Mouse (Mus musculus) layer of hippocampus, adult 2 months (tissue): Measurements from ENCODE around the gene Pigm. TPM values are rescaled to one million over a fixed set of nuclear protein-coding genes. Genes with fewer than 3 reads are reported as not detected.

Source experiments
- DNase-seq, 2 experiments: peaks; one replicate each; pipeline ENCODE4 v3.0.0; 2022; ENCODE audit warnings: low spot score in 2 of 2
- H3K27ac ChIP-seq: fragments of 200-600 bp; 2 replicates; pipeline ENCODE4 v1.8.1; 2022
- H3K4me3 ChIP-seq: fragments of 200-600 bp; 2 replicates; pipeline ENCODE4 v1.8.1; 2022; ENCODE audit warnings: mild to moderate bottlenecking
- CTCF ChIP-seq: fragments of 200-600 bp; conservative IDR thresholded peaks from 2 replicates; pipeline ENCODE4 v1.8.1; 2022; ENCODE audit warnings: antibody characterized with exemption, mild to moderate bottlenecking, moderate library complexity
- total RNA-seq, 2 experiments: library from RNA; stranded (reverse); gene quantifications; 2 replicates each; pipeline ENCODE4 v1.2.3; 2021

Gene Pigm
- total RNA-seq, 2 experiments from 2014 or later, result 8.3 to 9.2 TPM

DNA sequence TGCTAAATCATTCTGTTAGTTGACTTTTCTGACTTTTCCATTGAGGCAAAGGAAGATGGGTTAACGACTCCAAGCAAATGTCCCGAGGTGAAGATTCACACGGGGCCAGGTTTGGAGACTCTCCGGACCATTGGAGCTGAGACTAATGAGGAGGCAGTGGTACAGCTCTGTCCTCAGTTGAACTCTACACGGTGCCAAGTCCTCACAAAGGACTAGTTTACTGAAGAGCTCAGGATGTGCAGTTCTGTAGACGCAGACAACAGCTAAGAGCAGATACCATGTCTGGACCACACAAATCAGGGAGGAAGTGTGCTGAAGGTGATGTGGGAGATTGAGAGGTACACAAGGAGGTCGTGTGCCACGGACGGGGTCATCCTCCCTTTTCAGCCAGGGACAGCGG, 18.0 kb upstream of the Pigm start:
- no peak for DNase-seq
- Histone ChIP-seq H3K27ac (peak overlapping the region; percentile 70), H3K4me3 (no peak overlapping the region)
- TF ChIP-seq CTCF, result no peak

DNA sequence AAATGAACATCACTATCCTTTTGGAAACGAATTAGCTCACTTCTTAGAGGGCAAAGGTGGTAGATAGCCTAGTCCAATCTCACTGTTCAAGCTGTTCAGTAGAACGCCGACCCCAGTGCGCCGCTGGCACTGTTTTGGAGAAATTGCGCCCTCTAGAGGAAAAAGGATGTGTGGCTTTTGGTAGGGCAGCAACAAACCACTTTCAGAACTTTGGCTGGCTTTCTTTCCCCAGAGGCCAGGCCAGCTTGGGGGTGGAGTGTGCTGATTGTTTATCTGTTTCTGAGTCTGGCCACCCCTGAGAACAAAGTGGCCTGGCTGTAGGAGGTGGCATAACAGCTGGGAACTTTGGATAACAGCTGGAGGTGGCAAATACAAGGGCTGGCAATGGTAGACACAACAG, 11.7 kb upstream of the Pigm start:
- Histone ChIP-seq H3K27ac (peak overlapping the region; percentile 73; the same call in 1 of the 2 replicates), H3K4me3 (no peak overlapping the region)
- DNase-seq, result peak; percentile 67 to 78
- TF ChIP-seq CTCF, result peak; percentile 92

DNA sequence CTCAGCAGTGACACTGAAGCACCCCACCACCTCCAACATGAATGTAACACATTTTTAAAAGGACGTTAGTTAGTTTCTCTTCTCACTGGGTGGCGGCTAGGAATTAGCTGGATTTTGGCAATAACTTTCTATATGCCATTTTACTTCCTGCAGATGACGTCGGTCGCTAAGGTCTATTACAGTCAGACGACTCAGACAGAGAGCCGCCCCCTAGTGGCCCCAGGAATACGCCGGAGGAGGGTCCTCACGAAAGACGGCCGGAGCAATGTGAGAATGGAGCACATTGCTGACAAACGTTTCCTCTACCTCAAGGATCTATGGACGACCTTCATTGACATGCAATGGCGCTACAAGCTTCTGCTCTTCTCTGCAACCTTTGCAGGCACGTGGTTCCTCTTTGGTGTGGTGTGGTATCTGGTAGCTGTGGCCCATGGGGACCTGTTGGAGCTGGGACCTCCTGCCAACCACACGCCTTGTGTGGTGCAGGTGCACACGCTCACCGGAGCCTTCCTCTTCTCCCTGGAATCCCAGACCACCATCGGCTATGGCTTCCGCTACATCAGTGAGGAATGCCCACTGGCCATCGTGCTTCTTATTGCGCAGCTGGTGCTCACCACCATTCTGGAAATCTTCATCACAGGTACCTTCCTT, 7.5 kb upstream of the Pigm start:
- H3K27ac ChIP-seq, result no peak overlapping the region
- DNase-seq, result no peak

DNA sequence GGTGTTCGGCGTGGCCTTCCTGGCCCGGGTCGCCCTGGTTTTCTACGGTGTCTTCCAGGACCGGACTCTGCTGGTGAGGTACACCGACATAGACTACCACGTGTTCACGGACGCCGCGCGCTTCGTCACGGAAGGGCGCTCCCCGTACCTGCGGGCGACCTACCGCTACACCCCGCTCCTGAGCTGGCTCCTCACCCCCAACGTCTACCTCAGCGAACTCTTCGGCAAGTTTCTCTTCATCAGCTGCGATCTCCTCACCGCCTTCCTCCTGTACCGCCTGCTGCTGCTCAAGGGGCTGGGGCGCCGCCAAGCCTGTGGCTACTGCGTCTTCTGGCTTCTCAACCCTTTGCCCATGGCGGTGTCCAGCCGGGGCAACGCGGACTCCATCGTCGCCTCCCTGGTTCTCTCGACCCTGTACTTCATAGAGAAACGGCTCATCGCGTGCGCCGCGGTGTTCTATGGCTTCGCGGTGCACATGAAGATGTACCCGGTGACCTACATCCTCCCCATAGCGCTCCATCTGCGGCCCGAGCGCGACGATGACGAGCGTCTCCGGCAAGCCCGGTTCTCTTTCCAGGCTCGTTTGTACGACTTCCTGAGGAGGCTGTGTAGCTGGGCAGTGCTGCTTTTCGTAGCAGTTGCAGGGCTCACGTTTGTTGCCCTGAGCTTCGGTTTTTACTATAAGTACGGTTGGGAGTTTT, 562 bp downstream of the Pigm start:
- Histone ChIP-seq H3K4me3 (peak overlapping the region; percentile 93), H3K27ac (peak overlapping the region; percentile 91)
- no peak for DNase-seq
- no peak for TF ChIP-seq CTCF

More for the DNA sequence above, 7.5 kb upstream of the Pigm start:
- H3K4me3 ChIP-seq, result no peak overlapping the region
- peak; percentile 81 for TF ChIP-seq CTCF

DNA sequence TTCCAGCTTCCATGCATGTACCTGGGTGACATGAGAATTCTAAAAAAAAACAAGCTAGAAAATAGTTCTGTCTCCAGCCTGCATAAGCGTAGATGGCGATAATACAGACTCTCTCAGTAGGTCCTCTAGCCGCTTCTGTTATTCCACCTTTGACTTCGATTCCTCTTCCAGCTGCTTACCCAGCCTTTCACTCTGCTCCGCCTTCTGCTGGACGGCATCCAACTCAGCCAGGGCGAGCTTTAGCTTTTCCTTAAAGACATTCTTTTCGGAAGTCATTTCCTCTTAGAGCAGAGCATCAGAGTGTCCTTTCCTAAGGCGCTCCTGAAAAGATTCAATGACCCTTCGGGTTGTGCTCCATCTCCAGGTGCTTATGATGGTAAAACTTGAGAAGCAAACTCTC, 3.7 kb downstream of the Pigm start:
- TF ChIP-seq CTCF, result no peak
- no peak overlapping the region for H3K27ac ChIP-seq
- DNase-seq, result no peak
- H3K4me3 ChIP-seq, result no peak overlapping the region

DNA sequence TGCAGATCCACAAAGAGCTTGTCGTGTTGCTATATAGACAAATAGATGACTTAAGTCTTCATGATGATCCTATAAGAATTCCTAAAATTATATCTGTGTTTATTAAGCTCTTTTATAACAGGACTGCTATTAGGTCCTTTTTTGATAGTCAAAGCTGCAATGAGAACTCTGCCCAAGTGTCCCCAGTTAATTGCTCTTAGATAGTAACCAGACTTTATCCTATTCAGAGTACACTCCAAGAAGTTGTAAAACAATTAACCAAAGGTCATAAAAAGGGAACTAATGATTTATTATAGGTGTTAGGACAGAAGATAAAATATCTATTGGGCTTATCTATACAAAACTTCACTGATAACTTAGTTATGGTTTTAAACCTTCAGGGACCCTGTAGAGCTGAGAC, 5.7 kb downstream of the Pigm start:
- Histone ChIP-seq H3K27ac (no peak overlapping the region), H3K4me3 (no peak overlapping the region)
- no peak for TF ChIP-seq CTCF
- no peak for DNase-seq

DNA sequence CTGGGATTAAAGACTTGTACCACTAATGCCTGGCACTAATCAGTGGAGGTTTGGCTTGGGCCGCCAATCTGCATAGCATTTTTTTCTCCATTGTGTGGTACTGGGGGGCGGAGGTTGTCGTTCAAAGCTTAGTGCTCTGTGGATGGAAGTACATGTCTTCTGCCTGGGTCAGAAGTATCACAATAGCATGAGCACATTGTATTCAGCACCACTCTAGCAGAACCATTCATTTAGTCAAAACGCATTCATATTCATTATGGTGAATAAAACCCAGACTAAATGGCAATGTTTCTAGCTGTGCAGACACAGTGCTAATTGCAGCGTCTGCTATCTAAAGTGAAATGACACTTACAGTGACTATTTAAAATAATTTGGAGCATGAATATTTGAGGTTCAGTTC, 10.9 kb downstream of the Pigm start:
- no peak for TF ChIP-seq CTCF
- H3K27ac ChIP-seq, result no peak overlapping the region
- H3K4me3 ChIP-seq, result no peak overlapping the region
- no peak for DNase-seq

DNA sequence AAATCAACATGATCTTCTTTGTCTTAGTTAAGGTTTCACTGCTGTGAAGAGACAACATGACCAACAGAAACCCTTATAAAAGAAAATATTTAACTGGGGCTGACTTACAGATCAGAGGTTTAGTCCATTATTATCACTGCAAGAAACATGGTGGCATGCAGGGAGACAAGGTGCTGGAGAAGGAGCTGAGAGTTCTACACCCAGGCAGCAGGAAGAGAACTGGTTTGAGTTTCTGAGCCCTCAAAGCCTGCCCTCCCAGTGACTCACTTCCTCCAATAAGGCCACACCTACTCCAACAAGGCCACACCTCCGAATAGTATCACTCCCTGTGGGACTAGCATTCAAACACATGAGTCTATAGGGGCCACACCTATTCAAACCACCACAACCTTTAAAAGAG, 14.4 kb downstream of the Pigm start:
- no peak for DNase-seq

DNA sequence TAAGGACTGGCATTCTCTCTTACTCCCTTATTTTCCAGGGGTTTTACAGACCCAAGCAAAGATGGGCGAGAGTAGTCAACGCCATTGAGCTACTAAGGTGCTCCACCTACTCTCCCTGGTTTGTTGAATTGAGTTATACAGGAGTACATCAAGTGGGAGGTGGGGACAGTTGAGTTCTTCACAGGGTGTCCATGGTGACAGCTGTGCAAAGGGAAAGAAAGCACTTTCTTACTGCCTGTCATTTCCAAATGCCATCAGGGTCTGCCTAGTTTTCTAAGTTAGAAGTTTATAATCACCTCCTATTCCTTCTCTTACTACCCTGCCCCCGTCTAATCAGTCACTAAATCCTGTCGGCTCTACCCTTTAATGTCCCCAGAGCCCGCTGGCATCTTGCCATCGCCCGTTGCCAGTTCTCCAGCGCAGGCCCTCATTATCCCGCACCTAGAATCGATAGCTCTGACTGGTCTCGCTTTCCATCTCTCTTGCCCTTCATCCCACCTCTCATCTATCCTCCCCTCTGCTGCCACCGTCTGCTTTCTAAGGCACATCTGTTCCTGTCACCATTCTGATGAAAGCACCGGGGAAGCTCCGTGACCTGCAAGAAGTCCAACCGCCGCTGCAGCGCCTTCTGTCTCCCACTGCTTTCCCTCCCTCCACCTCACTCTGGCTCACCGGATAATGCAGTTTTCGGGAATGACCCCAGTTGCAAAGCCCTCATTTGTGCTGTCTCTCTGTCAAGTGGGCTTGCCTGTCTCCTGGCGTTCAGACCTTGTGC, 15.6 kb downstream of the Pigm start:
- DNase-seq, result no peak
- Histone ChIP-seq H3K27ac (no peak overlapping the region), H3K4me3 (peak overlapping the region; percentile 13; the same call in 1 of the 2 replicates)
- TF ChIP-seq CTCF, result no peak

More for the DNA sequence above, 14.4 kb downstream of the Pigm start:
- Histone ChIP-seq H3K27ac (no peak overlapping the region), H3K4me3 (no peak overlapping the region)
- no peak for TF ChIP-seq CTCF

DNA sequence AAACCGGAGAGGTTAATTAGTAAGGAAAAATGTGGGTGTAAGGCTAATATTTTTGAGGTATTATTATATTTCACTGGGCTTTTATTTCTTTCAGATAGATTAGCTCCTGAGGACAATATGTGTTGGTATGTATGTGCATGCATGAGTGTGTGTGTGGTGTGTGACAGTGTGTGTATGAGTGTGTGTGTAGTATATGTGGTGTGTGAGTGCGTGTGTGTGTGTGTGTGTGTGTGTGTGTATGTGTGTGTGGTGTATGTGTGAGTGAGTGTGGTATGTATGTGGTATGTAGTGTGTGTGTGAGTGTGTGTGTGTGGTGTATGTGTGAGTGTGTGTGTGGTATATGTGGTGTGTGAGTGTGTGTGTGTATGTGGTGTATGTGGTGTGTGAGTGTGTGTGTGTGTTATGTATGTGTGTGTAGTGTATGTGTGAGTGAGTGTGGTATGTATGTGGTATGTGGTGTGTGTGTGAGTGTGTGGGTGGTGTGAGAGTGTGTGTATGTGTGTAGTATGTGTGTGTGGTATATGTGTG, 16.4 kb downstream of the Pigm start:
- Histone ChIP-seq H3K4me3 (no peak overlapping the region), H3K27ac (no peak overlapping the region)

DNA sequence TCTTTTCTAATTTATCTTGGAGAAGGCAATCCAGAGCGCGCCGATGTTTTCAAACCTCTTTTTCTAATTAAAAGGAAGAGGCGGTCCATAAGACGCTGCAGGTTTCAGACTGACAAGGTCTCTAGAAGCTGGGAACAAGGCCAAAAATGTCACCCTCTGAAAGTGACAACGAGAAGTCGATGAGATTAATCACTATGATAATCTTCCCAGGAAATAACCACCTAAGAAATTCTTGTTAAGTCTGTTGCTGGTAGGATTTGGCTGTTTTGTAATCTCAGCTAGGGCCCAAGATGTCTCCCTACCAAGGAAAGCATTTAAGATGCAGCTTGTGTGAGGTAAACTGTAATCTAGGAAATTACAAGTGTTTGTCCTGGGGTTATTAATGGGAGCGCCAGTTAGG, 17.4 kb downstream of the Pigm start:
- DNase-seq, result no peak
- no peak for TF ChIP-seq CTCF
- H3K27ac ChIP-seq, result no peak overlapping the region
- no peak overlapping the region for H3K4me3 ChIP-seq

More for the DNA sequence above, 16.4 kb downstream of the Pigm start:
- TF ChIP-seq CTCF, result no peak
- no peak for DNase-seq

DNA sequence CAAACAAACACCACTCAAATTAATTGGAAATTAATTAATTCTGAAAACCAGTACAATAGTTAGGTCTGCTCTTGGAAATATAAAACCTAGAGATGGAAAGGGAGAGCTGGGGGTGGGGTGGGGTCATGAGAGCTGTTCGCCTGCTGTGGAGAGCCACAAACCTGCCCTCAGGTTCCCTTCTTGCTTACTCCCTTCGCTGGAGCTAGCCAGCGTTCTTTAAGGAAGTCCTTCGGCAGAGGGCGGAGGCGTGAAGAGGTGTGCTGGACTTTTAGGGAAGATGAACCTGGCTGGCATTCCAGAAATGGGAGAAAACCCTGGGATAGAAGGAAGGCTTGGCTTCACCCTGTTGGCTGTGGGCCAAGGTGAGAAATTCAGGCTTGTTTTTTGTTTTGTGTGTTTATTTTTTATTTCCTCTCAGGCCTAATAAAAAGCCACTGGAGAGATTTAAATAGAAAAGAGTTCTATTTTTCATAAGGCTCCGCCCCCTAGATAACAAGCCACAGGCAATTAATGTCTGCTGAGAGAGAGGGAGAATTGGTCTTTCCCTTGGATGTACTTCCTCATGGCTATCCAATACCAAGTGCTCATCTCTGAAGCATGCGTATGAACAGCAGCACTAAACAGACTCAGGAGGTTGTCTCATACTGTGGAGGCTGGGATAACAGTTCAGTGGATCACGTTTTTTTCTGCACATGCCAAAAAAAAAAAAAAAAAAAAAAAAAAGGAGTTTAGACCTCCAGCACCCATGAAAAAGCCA, 20.8 kb downstream of the Pigm start:
- no peak for DNase-seq
- H3K27ac ChIP-seq, result no peak overlapping the region
- no peak for TF ChIP-seq CTCF
- no peak overlapping the region for H3K4me3 ChIP-seq
